19 mouse cellular contexts compared by ENCODE assay signal in the genomic region with DNA sequence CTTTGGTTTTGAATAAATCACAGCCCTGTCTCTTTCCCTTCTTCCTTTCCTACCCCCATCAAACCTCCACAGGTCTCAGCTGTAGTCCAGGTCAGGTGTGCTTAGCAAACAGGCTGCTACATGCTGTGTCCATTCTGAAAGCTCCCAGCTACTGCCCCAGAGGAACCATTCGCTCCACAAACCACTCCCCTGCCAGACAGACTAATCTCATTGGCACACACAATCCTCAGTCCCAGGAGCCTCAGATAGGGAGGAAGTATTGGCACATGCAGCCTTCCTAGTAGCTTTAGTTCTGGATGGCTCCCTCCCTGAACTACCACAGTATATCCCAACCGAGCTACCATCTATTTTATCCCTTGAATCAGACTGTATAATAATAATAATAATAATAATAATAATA. TPM values are rescaled to one million over a fixed set of nuclear protein-coding genes. Genes with fewer than 3 reads are reported as not detected.
"Had no signal": no experiment of that assay in that cellular context is flagged by ENCODE, and none has a peak within 500 bp of the region (broad histone marks: within the 10 kb centered on the region; RNA-seq: fewer than 3 reads in every experiment).

No protein-coding gene starts in this region.

- DNase-seq: kidney, postnatal 10 days; kidney, postnatal 36 days; layer of hippocampus, postnatal 36 days; liver, embryonic 13.5 days; lung, adult 2 months; lung, postnatal 14 days; lung, postnatal 4 days; right cerebral cortex, adult 18-20 months; right cerebral cortex, postnatal 14 days; right cerebral cortex, postnatal 4 days; thymus, adult 18-20 months; thymus, postnatal 36 days had no signal

- H3K27me3 ChIP-seq: kidney, embryonic 15.5 days; liver, embryonic 13.5 days; midbrain, embryonic 12.5 days; neural tube, embryonic 12.5 days; neural tube, embryonic 15.5 days had no signal

- H3K9me3 ChIP-seq: kidney, embryonic 15.5 days; liver, embryonic 13.5 days; midbrain, embryonic 12.5 days; neural tube, embryonic 12.5 days had no signal

- H3K27ac ChIP-seq: kidney, embryonic 15.5 days; left cerebral cortex, adult 2 months; liver, embryonic 13.5 days; midbrain, embryonic 12.5 days; neural tube, embryonic 12.5 days; neural tube, embryonic 15.5 days; stomach, postnatal 0 days had no signal

- H3K36me3 ChIP-seq: kidney, embryonic 15.5 days; liver, embryonic 13.5 days; midbrain, embryonic 12.5 days; neural tube, embryonic 12.5 days; neural tube, embryonic 15.5 days had no signal

- H3K4me1 ChIP-seq: kidney, embryonic 15.5 days; liver, embryonic 13.5 days; midbrain, embryonic 12.5 days; neural tube, embryonic 12.5 days; neural tube, embryonic 15.5 days had no signal

- H3K4me3 ChIP-seq: kidney, embryonic 15.5 days; left cerebral cortex, adult 2 months; liver, embryonic 13.5 days; midbrain, embryonic 12.5 days; neural tube, embryonic 12.5 days; neural tube, embryonic 15.5 days had no signal

- H3K4me2 ChIP-seq: kidney, embryonic 15.5 days; liver, embryonic 13.5 days; midbrain, embryonic 12.5 days; neural tube, embryonic 12.5 days; neural tube, embryonic 15.5 days had no signal

- H3K9ac ChIP-seq: kidney, embryonic 15.5 days; liver, embryonic 13.5 days; midbrain, embryonic 12.5 days; neural tube, embryonic 12.5 days; neural tube, embryonic 15.5 days had no signal

RNA-seq across cellular contexts. Expression of gene Plbd1, which starts 17.7 kb away (rescaled TPM):
- total RNA-seq: left cerebral cortex, postnatal 36 days had no signal
